16 mouse cellular contexts compared by ENCODE assay signal in genomic region chr11:106389611-106390010, GRCm38 (mm10). TPM values are rescaled to one million over a fixed set of nuclear protein-coding genes. Genes with fewer than 3 reads are reported as not detected.
DNase-seq lines count a peak whose midpoint lies in the region; ATAC-seq lines count a peak whose summit lies in the region.
"Had no signal": no experiment of that assay in that cellular context is flagged by ENCODE, and none has a peak within 500 bp of the region (broad histone marks: within the 10 kb centered on the region; RNA-seq: fewer than 3 reads in every experiment).

No protein-coding gene starts in this region.

- H3K27me3 ChIP-seq in heart, embryonic 15.5 days = no peaks in the 10 kb centered on the region
- H3K27me3 ChIP-seq in heart, embryonic 12.5 days (replicated peaks) = no peaks in the 10 kb centered on the region
- no peaks in the 10 kb centered on the region for H3K27me3 ChIP-seq in kidney, embryonic 14.5 days (ENCODE audit: control insufficient read depth, insufficient read depth, low read length)
- no peaks in the 10 kb centered on the region for H3K27me3 ChIP-seq in lung, embryonic 16.5 days (ENCODE audit: control insufficient read depth, insufficient read depth, low read depth, low read length)

- no peaks in the 10 kb centered on the region for H3K9me3 ChIP-seq in heart, embryonic 15.5 days (replicated peaks)
- H3K9me3 ChIP-seq in heart, embryonic 12.5 days (replicated peaks) = no peaks in the 10 kb centered on the region
- no peaks in the 10 kb centered on the region for H3K9me3 ChIP-seq in kidney, embryonic 14.5 days (ENCODE audit: control insufficient read depth, low read length)
- H3K9me3 ChIP-seq in lung, embryonic 16.5 days (ENCODE audit: control insufficient read depth, low read length) = no peaks in the 10 kb centered on the region
- H3K9me3 ChIP-seq: G1E had no signal

- peaks cover 14% of the 10 kb centered on the region; the same call in 1 of the 2 replicates for H3K4me1 ChIP-seq in heart, embryonic 15.5 days (replicated peaks)
- H3K4me1 ChIP-seq in heart, embryonic 12.5 days (replicated peaks) = peaks cover 21% of the 10 kb centered on the region
- H3K4me1 ChIP-seq in kidney, embryonic 14.5 days (ENCODE audit: control insufficient read depth, insufficient read depth, low read length) = peaks cover 8% of the 10 kb centered on the region; the same call in 1 of the 2 replicates
- peaks cover 16% of the 10 kb centered on the region for H3K4me1 ChIP-seq in lung, embryonic 16.5 days (replicated peaks; ENCODE audit: control insufficient read depth, insufficient read depth, low read length)

- H3K4me3 ChIP-seq in heart, embryonic 15.5 days = no peak overlapping the region
- H3K4me3 ChIP-seq in heart, embryonic 12.5 days = no peak overlapping the region
- H3K4me3 ChIP-seq in kidney, embryonic 14.5 days (ENCODE audit: low read length) = no peak overlapping the region
- H3K4me3 ChIP-seq in lung, embryonic 16.5 days (ENCODE audit: low read length) = no peak overlapping the region

- H3K4me2 ChIP-seq in heart, embryonic 15.5 days = no peak overlapping the region
- H3K4me2 ChIP-seq in heart, embryonic 12.5 days = no peak overlapping the region
- no peak overlapping the region for H3K4me2 ChIP-seq in kidney, embryonic 14.5 days (replicated peaks; ENCODE audit: low read depth, low read length)
- H3K4me2 ChIP-seq in lung, embryonic 16.5 days (ENCODE audit: low read depth, low read length) = no peak overlapping the region

- H3K27ac ChIP-seq in heart, embryonic 15.5 days = peak overlapping the region; percentile 25; the same call in 1 of the 2 replicates
- no peak overlapping the region for H3K27ac ChIP-seq in heart, embryonic 12.5 days (ENCODE audit: poor library complexity, severe bottlenecking)
- peak overlapping the region; percentile 65 for H3K27ac ChIP-seq in kidney, embryonic 14.5 days (ENCODE audit: low read depth, low read length)
- peak overlapping the region; percentile 42 for H3K27ac ChIP-seq in lung, embryonic 16.5 days (ENCODE audit: low read length)
- H3K27ac ChIP-seq: hindbrain, postnatal 0 days had no signal

- 23% methylated on average over 3 of the region's 3 CpGs for WGBS in heart, embryonic 15.5 days
- 31% methylated on average over 3 of the region's 3 CpGs for WGBS in heart, embryonic 12.5 days
- WGBS in kidney, embryonic 14.5 days = 10% methylated on average over 3 of the region's 3 CpGs
- 9% methylated on average over 3 of the region's 3 CpGs for WGBS in lung, embryonic 16.5 days

- H3K36me3 ChIP-seq in heart, embryonic 15.5 days = no peaks in the 10 kb centered on the region
- no peaks in the 10 kb centered on the region for H3K36me3 ChIP-seq in heart, embryonic 12.5 days
- no peaks in the 10 kb centered on the region for H3K36me3 ChIP-seq in kidney, embryonic 14.5 days (ENCODE audit: control insufficient read depth, insufficient read depth, low read length)
- H3K36me3 ChIP-seq in lung, embryonic 16.5 days (ENCODE audit: control insufficient read depth, insufficient read depth, low read length) = no peaks in the 10 kb centered on the region

- H3K9ac ChIP-seq in heart, embryonic 15.5 days = peak overlapping the region; percentile 19; the same call in 1 of the 2 replicates
- H3K9ac ChIP-seq in heart, embryonic 12.5 days = no peak overlapping the region
- H3K9ac ChIP-seq in kidney, embryonic 14.5 days (ENCODE audit: low read depth, low read length) = no peak overlapping the region
- no peak overlapping the region for H3K9ac ChIP-seq in lung, embryonic 16.5 days (ENCODE audit: low read length)
- H3K9ac ChIP-seq: forebrain, postnatal 0 days had no signal

- DNase-seq in MN1 (ENCODE audit: low spot score) = peak; percentile 61
- DNase-seq in testis, postnatal 10 days (ENCODE audit: low spot score) = no peak
- DNase-seq in layer of hippocampus, postnatal 25 days (ENCODE audit: extremely low spot score in 1 of 2, low spot score in 1 of 2) = no peak
- DNase-seq in Muller cell, postnatal 12 days (ENCODE audit: inconsistent ontology term) = no peak
- DNase-seq: B cell, adult 2 months; cerebellum, postnatal 14 days; forebrain, postnatal 0 days; spleen, adult 18-20 months; thymus, postnatal 25 days had no signal

- no peak for ATAC-seq in heart, embryonic 15.5 days (replicated peaks; ENCODE audit: insufficient number of reproducible peaks, insufficient read depth, low FRiP score, low read depth)
- no peak for ATAC-seq in heart, embryonic 12.5 days (ENCODE audit: insufficient number of reproducible peaks, low FRiP score)
- ATAC-seq in kidney, embryonic 14.5 days (ENCODE audit: low FRiP score, low TSS enrichment) = no peak
- ATAC-seq in lung, embryonic 16.5 days (ENCODE audit: low read depth) = no peak
- ATAC-seq: forebrain, postnatal 0 days; hindbrain, postnatal 0 days had no signal

RNA-seq across cellular contexts. Expression of gene Icam2, which starts 1.7 kb away (rescaled TPM):
- polyA plus RNA-seq in heart, embryonic 15.5 days (2015; fragmentation: Nextera tagmentation; extraction: Ambion mirVana) = 79.4 and 87.1 TPM in 2 replicates
- 59.7 and 68.4 TPM in 2 replicates for polyA plus RNA-seq in heart, embryonic 12.5 days (2016; fragmentation: Nextera tagmentation; extraction: Ambion mirVana)
- 65.4 and 76.2 TPM in 2 replicates for polyA plus RNA-seq in kidney, embryonic 14.5 days (2014; fragmentation: Nextera tagmentation; extraction: Ambion mirVana)
- 108 and 126 TPM in 2 replicates for polyA plus RNA-seq in lung, embryonic 16.5 days (2015; fragmentation: Nextera tagmentation; extraction: Ambion mirVana)
- total RNA-seq in layer of hippocampus, postnatal 25 days (2021) = 1 to 10 TPM; 2.8 to 3.3 TPM

RNA-seq across cellular contexts. Expression of gene Prr29, which starts 24.3 kb away (rescaled TPM):
- polyA plus RNA-seq in heart, embryonic 15.5 days (2015; fragmentation: Nextera tagmentation; extraction: Ambion mirVana) = 0.44 and 0.62 TPM in 2 replicates
- polyA plus RNA-seq in heart, embryonic 12.5 days (2016; fragmentation: Nextera tagmentation; extraction: Ambion mirVana) = 0.28 TPM in 1 of 2 replicates, not detected in the other
- polyA plus RNA-seq in kidney, embryonic 14.5 days (2014; fragmentation: Nextera tagmentation; extraction: Ambion mirVana) = 0.46 and 0.49 TPM in 2 replicates
- polyA plus RNA-seq in lung, embryonic 16.5 days (2015; fragmentation: Nextera tagmentation; extraction: Ambion mirVana) = 2.0 and 4.4 TPM in 2 replicates
- not detected for total RNA-seq in layer of hippocampus, postnatal 25 days (2021)
- total RNA-seq: forebrain, postnatal 0 days; hindbrain, postnatal 0 days; left cerebral cortex, postnatal 36 days had no signal
- polyA plus RNA-seq: hindbrain, postnatal 0 days had no signal

RNA-seq across cellular contexts. Expression of gene Scn4a, which starts 36.5 kb away (rescaled TPM):
- 0.06 and 0.24 TPM in 2 replicates for polyA plus RNA-seq in heart, embryonic 15.5 days (2015; fragmentation: Nextera tagmentation; extraction: Ambion mirVana)
- 0.08 and 0.13 TPM in 2 replicates for polyA plus RNA-seq in heart, embryonic 12.5 days (2016; fragmentation: Nextera tagmentation; extraction: Ambion mirVana)
- 0.29 and 0.35 TPM in 2 replicates for polyA plus RNA-seq in kidney, embryonic 14.5 days (2014; fragmentation: Nextera tagmentation; extraction: Ambion mirVana)
- polyA plus RNA-seq in lung, embryonic 16.5 days (2015; fragmentation: Nextera tagmentation; extraction: Ambion mirVana) = 0.03 and 0.06 TPM in 2 replicates
- under 1 TPM in 1 of 2 experiments, not detected in 1; 0.05 TPM for total RNA-seq in layer of hippocampus, postnatal 25 days (2021)
- total RNA-seq: forebrain, postnatal 0 days; left cerebral cortex, postnatal 36 days had no signal
- polyA plus RNA-seq: G1E had no signal
